Mouse (Mus musculus): ENCODE results near the gene Hist1h1d.
"Not testable (repeated sequence)": the region's sequence is repeated elsewhere in the genome, so short reads cannot be mapped to it uniquely, and the experiment has no call there.

Gene Hist1h1d

DNA sequence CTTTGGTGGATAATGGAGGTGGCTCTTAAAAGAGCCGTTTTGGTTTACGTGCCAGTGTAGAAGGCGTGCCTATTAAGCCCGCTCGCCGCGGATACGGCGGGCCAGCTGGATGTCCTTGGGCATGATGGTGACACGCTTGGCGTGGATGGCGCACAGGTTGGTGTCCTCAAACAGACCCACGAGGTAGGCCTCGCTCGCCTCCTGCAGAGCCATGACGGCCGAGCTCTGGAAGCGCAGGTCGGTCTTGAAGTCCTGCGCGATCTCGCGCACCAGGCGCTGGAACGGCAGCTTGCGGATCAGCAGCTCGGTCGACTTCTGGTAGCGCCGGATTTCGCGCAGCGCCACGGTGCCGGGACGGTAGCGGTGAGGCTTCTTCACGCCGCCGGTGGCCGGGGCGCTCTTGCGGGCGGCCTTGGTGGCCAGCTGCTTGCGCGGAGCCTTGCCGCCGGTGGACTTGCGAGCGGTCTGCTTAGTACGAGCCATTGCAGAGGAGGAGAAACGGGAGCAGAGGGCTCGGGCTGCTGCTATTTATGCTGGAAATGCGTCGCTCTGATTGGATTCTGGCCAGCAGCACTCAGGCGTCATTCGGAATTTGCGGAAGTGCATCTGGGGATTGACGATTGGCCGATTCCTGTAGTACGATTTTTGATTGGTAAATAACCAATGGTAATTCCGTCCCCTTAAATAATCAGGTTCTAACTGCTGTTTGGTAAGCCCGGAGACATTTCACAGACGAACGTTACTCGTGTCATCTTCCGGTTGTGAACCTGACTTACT, 9.0 kb downstream of the Hist1h1d start, which contains the start of gene Hist1h3e:
Hist1h3e (minus strand) TSS at position 487 of the 777 bp plus-strand sequence.
- in situ Hi-C loops (cut with MboI; ENCODE audit: low pct_unique_long_range_greater_than_20kb in 1 of 2, low sequenced_read_pairs in 2 of 2, unreplicated experiment in 1 of 2): not testable (repeated sequence)

DNA sequence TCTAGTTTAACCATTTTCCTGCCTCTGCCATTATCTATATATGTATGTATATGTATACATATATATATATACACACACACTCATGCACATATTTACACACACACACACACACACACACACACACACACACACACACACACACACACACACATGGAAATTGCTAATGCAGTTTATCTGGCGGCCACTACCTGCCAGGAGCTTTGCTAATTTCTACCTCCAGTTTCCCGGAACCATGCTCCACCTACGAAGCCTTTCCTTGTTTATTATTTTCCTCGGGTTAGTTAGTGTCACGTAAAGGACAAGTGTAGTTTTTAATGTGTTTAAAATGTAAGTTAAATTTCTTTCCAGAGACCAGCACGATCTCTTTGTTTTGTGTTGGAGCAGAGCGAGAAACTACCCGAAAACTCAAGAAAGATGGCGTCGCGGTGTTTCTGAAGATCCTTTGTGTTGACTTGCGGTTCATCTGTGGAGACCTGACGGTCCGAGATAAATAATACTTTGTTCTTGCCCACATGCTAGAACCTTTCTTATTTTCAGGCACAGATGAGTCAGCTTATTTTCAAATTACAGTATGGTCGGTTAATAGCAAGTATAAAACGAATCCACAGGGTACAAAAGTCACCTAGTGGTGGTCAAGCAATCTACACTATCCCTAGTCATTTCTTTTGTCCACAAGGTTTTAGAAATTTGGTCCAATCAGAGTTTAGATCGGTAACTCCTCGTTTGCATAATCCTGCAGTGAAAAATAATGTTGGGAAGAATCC, 9.8 kb downstream of the Hist1h1d start:
- in situ Hi-C loops (cut with MboI; ENCODE audit: low pct_unique_long_range_greater_than_20kb in 1 of 2, low sequenced_read_pairs in 2 of 2, unreplicated experiment in 1 of 2): no loop called here

GRCm38 (mm10) chr13:23564482-23564881, 11.4 kb downstream of the Hist1h1d start:
- in situ Hi-C loops (cut with MboI; ENCODE audit: low pct_unique_long_range_greater_than_20kb in 1 of 2, low sequenced_read_pairs in 2 of 2, unreplicated experiment in 1 of 2): no loop called here

GRCm38 (mm10) chr13:23570261-23571021, 17.4 kb downstream of the Hist1h1d start:
- in situ Hi-C loops (cut with MboI; ENCODE audit: low pct_unique_long_range_greater_than_20kb in 1 of 2, low sequenced_read_pairs in 2 of 2, unreplicated experiment in 1 of 2): loop anchor here in 1 of 2 experiments (10.0 kb wide), 1 partner anchor 174 kb away; the partner anchor contains the start of genes Hist1h2bb and Hist1h3c

GRCm38 (mm10) chr13:23571022-23571503, 18.0 kb downstream of the Hist1h1d start, which contains the start of the genes Hist1h2ae and Hist1h2bg:
TSS of gene Hist1h2ae (minus strand) at chr13:23571220.
TSS of gene Hist1h2bg (plus strand) at chr13:23571396.
- in situ Hi-C loops (cut with MboI; ENCODE audit: low pct_unique_long_range_greater_than_20kb in 1 of 2, low sequenced_read_pairs in 2 of 2, unreplicated experiment in 1 of 2): loop anchor here in 1 of 2 experiments (10.0 kb wide), 1 partner anchor 174 kb away; the partner anchor contains the start of genes Hist1h2bb and Hist1h3c

- in situ Hi-C loops (cut with MboI; ENCODE audit: low pct_unique_long_range_greater_than_20kb in 1 of 2, low sequenced_read_pairs in 2 of 2, unreplicated experiment in 1 of 2): loop anchor here in 1 of 2 experiments (10.0 kb wide), 1 partner anchor 173 kb away; the partner anchor contains the start of genes Hist1h2bb and Hist1h3c
Measured at GRCm38 (mm10) chr13:23571504-23572217, 18.6 kb downstream of the Hist1h1d start.

- in situ Hi-C loops (cut with MboI; ENCODE audit: low pct_unique_long_range_greater_than_20kb in 1 of 2, low sequenced_read_pairs in 2 of 2, unreplicated experiment in 1 of 2): loop anchor here in 1 of 2 experiments (10.0 kb wide), 1 partner anchor 172 kb away; the partner anchor contains the start of genes Hist1h2bb and Hist1h3c
Measured at GRCm38 (mm10) chr13:23572218-23573033, 19.4 kb downstream of the Hist1h1d start.

DNA sequence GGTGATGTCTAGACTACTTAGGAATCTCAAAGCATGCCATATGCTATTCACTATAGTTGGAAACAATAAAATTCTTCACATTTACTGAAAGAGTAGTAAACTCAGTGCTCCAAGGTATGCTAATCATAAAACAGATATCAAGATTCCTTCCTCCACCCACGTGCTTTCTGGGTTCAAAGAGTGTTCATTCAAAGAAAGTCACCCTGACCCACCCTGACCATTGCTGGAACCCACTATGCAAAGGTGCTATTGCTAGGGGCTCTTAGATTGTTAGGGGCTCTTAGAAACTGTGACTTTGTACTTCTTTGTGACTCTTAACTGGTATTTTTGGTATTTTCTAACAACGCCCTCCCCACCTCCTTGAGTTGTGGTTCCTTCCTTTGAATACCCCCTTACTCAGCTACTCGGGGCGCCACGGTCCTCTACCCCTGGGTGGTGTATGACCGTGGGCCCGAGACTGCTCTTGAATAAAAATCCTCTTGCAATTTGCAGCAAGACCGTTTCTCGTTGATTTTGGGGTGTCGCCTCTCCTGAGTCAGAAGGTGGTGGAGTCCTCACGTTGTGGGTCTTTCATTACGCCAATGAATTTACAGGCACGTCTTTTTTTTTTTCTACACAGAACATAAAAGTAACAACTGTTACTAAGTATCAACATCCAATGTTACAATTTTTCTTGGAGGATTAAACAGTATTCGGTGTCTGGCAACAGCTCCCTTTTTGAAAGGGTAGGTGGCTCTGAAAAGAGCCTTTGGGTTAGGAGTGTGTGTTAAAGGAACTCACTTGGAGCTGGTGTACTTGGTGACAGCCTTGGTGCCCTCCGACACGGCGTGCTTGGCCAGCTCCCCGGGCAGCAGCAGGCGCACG, 20.2 kb downstream of the Hist1h1d start:
- in situ Hi-C loops (cut with MboI; ENCODE audit: low pct_unique_long_range_greater_than_20kb in 1 of 2, low sequenced_read_pairs in 2 of 2, unreplicated experiment in 1 of 2): loop anchor here in 1 of 2 experiments (10.0 kb wide), 1 partner anchor 172 kb away; the partner anchor contains the start of genes Hist1h2bb and Hist1h3c

GRCm38 (mm10) chr13:23573898-23574524, 20.9 kb downstream of the Hist1h1d start, which contains the start of the genes Hist1h2bf and Hist1h2ad:
TSS of gene Hist1h2bf (minus strand) at chr13:23574196.
TSS of gene Hist1h2ad (plus strand) at chr13:23574381.
- in situ Hi-C loops (cut with MboI; ENCODE audit: low pct_unique_long_range_greater_than_20kb in 1 of 2, low sequenced_read_pairs in 2 of 2, unreplicated experiment in 1 of 2): loop anchor here in 1 of 2 experiments (10.0 kb wide), 1 partner anchor 171 kb away; the partner anchor contains the start of genes Hist1h2bb and Hist1h3c

GRCm38 (mm10) chr13:23574546-23575170, 21.6 kb downstream of the Hist1h1d start:
- in situ Hi-C loops (cut with MboI; ENCODE audit: low pct_unique_long_range_greater_than_20kb in 1 of 2, low sequenced_read_pairs in 2 of 2, unreplicated experiment in 1 of 2): loop anchor here in 1 of 2 experiments (10.0 kb wide), 1 partner anchor 170 kb away; the partner anchor contains the start of genes Hist1h2bb and Hist1h3c

DNA sequence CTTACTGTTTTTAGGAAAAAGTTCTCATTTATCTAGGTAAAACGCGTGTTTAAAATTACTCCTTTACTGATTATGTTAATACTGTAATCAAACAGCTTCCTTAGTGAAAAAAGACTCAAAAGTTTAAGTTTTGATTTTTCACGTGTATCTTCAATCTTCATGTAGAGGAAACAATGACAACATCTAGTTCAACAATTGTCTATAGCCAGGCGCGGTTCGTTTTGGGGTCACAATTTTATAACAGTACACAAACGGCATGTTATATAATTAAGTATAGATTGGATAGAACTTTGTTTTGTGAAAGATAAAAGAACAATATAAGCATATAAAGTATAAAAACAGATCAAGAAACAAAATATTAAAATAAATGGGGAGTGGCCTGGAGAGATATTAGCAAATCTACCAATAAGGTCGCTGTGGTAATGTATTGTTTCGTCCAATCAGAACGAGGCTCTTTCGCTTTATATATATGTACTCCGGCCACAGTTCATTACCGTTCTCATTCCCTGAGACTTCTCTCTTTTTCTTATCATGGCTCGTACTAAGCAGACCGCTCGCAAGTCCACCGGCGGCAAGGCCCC, 22.3 kb downstream of the Hist1h1d start, which contains the start of gene Hist1h3d:
Hist1h3d (plus strand) TSS at position 493 of the 581 bp plus-strand sequence.
- in situ Hi-C loops (cut with MboI; ENCODE audit: low pct_unique_long_range_greater_than_20kb in 1 of 2, low sequenced_read_pairs in 2 of 2, unreplicated experiment in 1 of 2): loop anchor here in 1 of 2 experiments (10.0 kb wide), 1 partner anchor 169 kb away; the partner anchor contains the start of genes Hist1h2bb and Hist1h3c

DNA sequence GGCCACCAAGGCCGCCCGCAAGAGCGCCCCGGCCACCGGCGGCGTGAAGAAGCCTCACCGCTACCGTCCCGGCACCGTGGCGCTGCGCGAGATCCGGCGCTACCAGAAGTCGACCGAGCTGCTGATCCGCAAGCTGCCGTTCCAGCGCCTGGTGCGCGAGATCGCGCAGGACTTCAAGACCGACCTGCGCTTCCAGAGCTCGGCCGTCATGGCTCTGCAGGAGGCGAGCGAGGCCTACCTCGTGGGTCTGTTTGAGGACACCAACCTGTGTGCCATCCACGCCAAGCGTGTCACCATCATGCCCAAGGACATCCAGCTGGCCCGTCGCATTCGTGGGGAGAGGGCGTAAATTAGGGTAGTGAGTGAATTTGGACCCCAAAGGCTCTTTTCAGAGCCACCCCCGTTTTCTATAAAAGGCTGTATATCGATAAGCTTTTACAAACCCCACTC, 22.8 kb downstream of the Hist1h1d start:
- in situ Hi-C loops (cut with MboI; ENCODE audit: low pct_unique_long_range_greater_than_20kb in 1 of 2, low sequenced_read_pairs in 2 of 2, unreplicated experiment in 1 of 2): loop anchor here in 1 of 2 experiments (10.0 kb wide), 1 partner anchor 169 kb away; the partner anchor contains the start of genes Hist1h2bb and Hist1h3c

DNA sequence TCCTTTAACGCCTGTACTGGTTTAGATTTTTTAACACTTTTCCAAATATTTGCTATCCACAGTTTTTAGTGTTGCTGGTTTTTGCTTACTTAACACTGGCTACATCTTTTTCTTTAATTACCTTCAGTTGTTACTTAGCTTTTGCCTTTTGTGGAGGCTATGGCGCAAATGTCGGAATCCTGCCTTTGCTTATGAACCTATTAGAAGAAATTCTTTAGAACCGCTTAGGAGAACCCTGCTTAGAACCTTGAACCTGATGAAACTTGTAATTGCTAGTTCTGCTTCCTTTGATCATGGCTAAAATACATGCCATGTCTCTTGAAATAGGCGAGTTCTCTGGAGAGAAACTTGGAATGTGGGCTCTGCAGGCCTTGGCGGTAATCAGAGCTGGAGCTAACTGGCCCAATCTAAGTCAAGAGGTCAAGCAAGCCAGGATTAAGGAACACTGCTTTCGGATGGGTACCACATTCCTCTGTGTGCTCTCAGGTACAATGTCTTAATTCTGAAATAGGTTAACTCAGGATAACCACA, 23.4 kb downstream of the Hist1h1d start:
- in situ Hi-C loops (cut with MboI; ENCODE audit: low pct_unique_long_range_greater_than_20kb in 1 of 2, low sequenced_read_pairs in 2 of 2, unreplicated experiment in 1 of 2): loop anchor here in 1 of 2 experiments (10.0 kb wide), 1 partner anchor 168 kb away; the partner anchor contains the start of genes Hist1h2bb and Hist1h3c
